In the genomic region with DNA sequence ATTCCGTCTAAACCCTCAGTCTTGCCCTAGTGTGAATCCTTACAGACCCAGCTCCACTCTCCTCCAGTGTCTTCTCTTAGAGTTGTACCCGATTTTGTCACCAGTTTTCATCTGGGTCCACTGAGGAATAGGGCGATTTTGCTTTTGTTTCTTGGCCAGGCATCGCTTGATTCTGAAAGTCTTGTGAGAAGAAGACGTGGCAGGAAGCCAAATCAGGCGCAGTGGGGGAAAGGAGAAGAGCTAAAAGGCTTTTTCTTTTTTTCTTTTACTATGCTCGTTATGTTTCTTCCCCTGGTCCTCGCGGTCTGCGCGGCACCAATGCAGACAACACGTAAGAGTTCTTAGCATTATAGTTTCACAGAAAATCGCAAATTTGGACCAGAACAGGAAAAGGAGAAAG, we compare ENCODE assay signal across 13 mouse cellular contexts. TPM values are rescaled to one million over a fixed set of nuclear protein-coding genes. Genes with fewer than 3 reads are reported as not detected.
DNase-seq lines count a peak whose midpoint lies in the region; ATAC-seq and TF ChIP-seq lines count a peak whose summit lies in the region.
"Had no signal": no experiment of that assay in that cellular context is flagged by ENCODE, and none has a peak within 500 bp of the region (broad histone marks: within the 10 kb centered on the region; RNA-seq: fewer than 3 reads in every experiment).

No protein-coding gene starts in this region.

- WGBS in forebrain, postnatal 0 days = 23% methylated on average over 13 of the region's 13 CpGs
- WGBS in forebrain, embryonic 12.5 days = 66% methylated on average over 13 of the region's 13 CpGs
- WGBS in hindbrain, postnatal 0 days = 36% methylated on average over 13 of the region's 13 CpGs
- 73% methylated on average over 13 of the region's 13 CpGs for WGBS in hindbrain, embryonic 13.5 days
- WGBS in lung, postnatal 0 days = 46% methylated on average over 13 of the region's 13 CpGs
- 48% methylated on average over 13 of the region's 13 CpGs for WGBS in lung, adult 2 months

- TF ChIP-seq EP300 in lung, postnatal 0 days (IDR thresholded peaks at IDR 0.05) = no peak

- no peaks in the 10 kb centered on the region for H3K4me1 ChIP-seq in forebrain, postnatal 0 days (ENCODE audit: insufficient read depth)
- H3K4me1 ChIP-seq in forebrain, embryonic 12.5 days = no peaks in the 10 kb centered on the region
- H3K4me1 ChIP-seq in hindbrain, postnatal 0 days (ENCODE audit: insufficient read depth, low read length) = no peaks in the 10 kb centered on the region
- H3K4me1 ChIP-seq in hindbrain, embryonic 13.5 days (replicated peaks) = no peaks in the 10 kb centered on the region
- no peaks in the 10 kb centered on the region for H3K4me1 ChIP-seq in lung, postnatal 0 days (ENCODE audit: insufficient read depth, low read depth, low read length)
- no peaks in the 10 kb centered on the region for H3K4me1 ChIP-seq in lung, adult 2 months (ENCODE audit: control insufficient read depth, insufficient read depth, low read length)
- H3K4me1 ChIP-seq: megakaryocyte, embryonic 14.5 days had no signal

- no peak overlapping the region for H3K27ac ChIP-seq in forebrain, postnatal 0 days (ENCODE audit: low read depth, low read length)
- no peak overlapping the region for H3K27ac ChIP-seq in forebrain, embryonic 12.5 days
- H3K27ac ChIP-seq in hindbrain, postnatal 0 days = 0 out of 2 replicates have a peak overlapping the region, but pooled peaks have one; percentile 20
- H3K27ac ChIP-seq in hindbrain, embryonic 13.5 days = no peak overlapping the region
- H3K27ac ChIP-seq in lung, postnatal 0 days (ENCODE audit: low read length) = no peak overlapping the region
- H3K27ac ChIP-seq: heart, embryonic 10.5 days had no signal

- no peak for TF ChIP-seq POLR2A in lung, adult 2 months (IDR thresholded peaks at IDR 0.05; ENCODE audit: borderline replicate concordance, extremely low read depth, low read depth, low read length)
- TF ChIP-seq POLR2A in brain, embryonic 14.5 days (IDR thresholded peaks at IDR 0.05; ENCODE audit: borderline replicate concordance, extremely low read depth, insufficient read depth, insufficient read length, poor library complexity, severe bottlenecking) = no peak

- H3K9ac ChIP-seq in forebrain, postnatal 0 days = no peak overlapping the region
- H3K9ac ChIP-seq in forebrain, embryonic 12.5 days = no peak overlapping the region
- no peak overlapping the region for H3K9ac ChIP-seq in hindbrain, postnatal 0 days (replicated peaks; ENCODE audit: low read length)
- no peak overlapping the region for H3K9ac ChIP-seq in hindbrain, embryonic 13.5 days
- no peak overlapping the region for H3K9ac ChIP-seq in lung, postnatal 0 days (replicated peaks; ENCODE audit: low read depth)

- H3K9me3 ChIP-seq in forebrain, postnatal 0 days (ENCODE audit: low read length) = no peaks in the 10 kb centered on the region
- no peaks in the 10 kb centered on the region for H3K9me3 ChIP-seq in forebrain, embryonic 12.5 days
- H3K9me3 ChIP-seq in hindbrain, postnatal 0 days (ENCODE audit: low read length) = no peaks in the 10 kb centered on the region
- no peaks in the 10 kb centered on the region for H3K9me3 ChIP-seq in hindbrain, embryonic 13.5 days
- no peaks in the 10 kb centered on the region for H3K9me3 ChIP-seq in lung, postnatal 0 days (ENCODE audit: low read length)

- no peaks in the 10 kb centered on the region for H3K36me3 ChIP-seq in forebrain, postnatal 0 days (ENCODE audit: insufficient read depth)
- no peaks in the 10 kb centered on the region for H3K36me3 ChIP-seq in forebrain, embryonic 12.5 days (replicated peaks)
- no peaks in the 10 kb centered on the region for H3K36me3 ChIP-seq in hindbrain, postnatal 0 days (ENCODE audit: insufficient read depth, low read length)
- H3K36me3 ChIP-seq in hindbrain, embryonic 13.5 days = no peaks in the 10 kb centered on the region
- H3K36me3 ChIP-seq in lung, postnatal 0 days (ENCODE audit: insufficient read depth, low read length) = no peaks in the 10 kb centered on the region
- H3K36me3 ChIP-seq: heart, embryonic 10.5 days had no signal

- H3K27me3 ChIP-seq in forebrain, postnatal 0 days (ENCODE audit: insufficient read depth, low read length) = no peaks in the 10 kb centered on the region
- peaks cover 3% of the 10 kb centered on the region for H3K27me3 ChIP-seq in forebrain, embryonic 12.5 days
- H3K27me3 ChIP-seq in hindbrain, postnatal 0 days (ENCODE audit: insufficient read depth, low read length) = no peaks in the 10 kb centered on the region
- peaks cover 8% of the 10 kb centered on the region for H3K27me3 ChIP-seq in hindbrain, embryonic 13.5 days
- H3K27me3 ChIP-seq in lung, postnatal 0 days (replicated peaks; ENCODE audit: insufficient read depth, low read length) = no peaks in the 10 kb centered on the region

- peak; percentile 59 for DNase-seq in forebrain, postnatal 0 days
- peak; percentile 65 for DNase-seq in hindbrain, postnatal 0 days (ENCODE audit: low spot score)
- DNase-seq in lung, postnatal 0 days (ENCODE audit: low spot score) = peak; percentile 50
- DNase-seq in lung, adult 2 months = no peak
- DNase-seq in brain, embryonic 14.5 days (ENCODE audit: low read depth) = peak; percentile 74
- DNase-seq in B cell, adult 2 months = no peak
- DNase-seq: cerebellum, adult 9-10 months had no signal

- TF ChIP-seq CTCF in forebrain, postnatal 0 days (IDR thresholded peaks at IDR 0.05; ENCODE audit: low read depth) = no peak
- TF ChIP-seq CTCF in hindbrain, postnatal 0 days (IDR thresholded peaks at IDR 0.05; ENCODE audit: low read depth) = no peak
- no peak for TF ChIP-seq CTCF in lung, postnatal 0 days (IDR thresholded peaks at IDR 0.05)
- TF ChIP-seq CTCF in lung, adult 2 months (IDR thresholded peaks at IDR 0.05; ENCODE audit: insufficient read depth, low read length) = no peak
- no peak for TF ChIP-seq CTCF in brain, embryonic 14.5 days (IDR thresholded peaks at IDR 0.05; ENCODE audit: borderline replicate concordance, extremely low read depth, insufficient read depth, insufficient read length)

- no peak for ATAC-seq in forebrain, postnatal 0 days
- ATAC-seq in forebrain, embryonic 12.5 days (ENCODE audit: low FRiP score) = no peak
- no peak for ATAC-seq in hindbrain, postnatal 0 days
- no peak for ATAC-seq in hindbrain, embryonic 13.5 days (ENCODE audit: low FRiP score)
- ATAC-seq in lung, postnatal 0 days = no peak
- ATAC-seq: inflammation-experienced regulatory T-cells, adult 6 months had no signal

- H3K4me2 ChIP-seq in forebrain, postnatal 0 days (ENCODE audit: low read depth) = peak overlapping the region; percentile 30; the same call in 1 of the 2 replicates
- no peak overlapping the region for H3K4me2 ChIP-seq in forebrain, embryonic 12.5 days
- peak overlapping the region; percentile 27; the same call in 1 of the 2 replicates for H3K4me2 ChIP-seq in hindbrain, postnatal 0 days (ENCODE audit: low read depth, low read length)
- no peak overlapping the region for H3K4me2 ChIP-seq in hindbrain, embryonic 13.5 days
- 0 out of 2 replicates have a peak overlapping the region, but pooled peaks have one; percentile 14 for H3K4me2 ChIP-seq in lung, postnatal 0 days (replicated peaks; ENCODE audit: low read depth, low read length)

- H3K4me3 ChIP-seq in forebrain, postnatal 0 days (ENCODE audit: low read depth, low read length) = no peak overlapping the region
- H3K4me3 ChIP-seq in forebrain, embryonic 12.5 days (replicated peaks) = no peak overlapping the region
- no peak overlapping the region for H3K4me3 ChIP-seq in hindbrain, postnatal 0 days (ENCODE audit: low read length)
- H3K4me3 ChIP-seq in hindbrain, embryonic 13.5 days = no peak overlapping the region
- H3K4me3 ChIP-seq in lung, postnatal 0 days (ENCODE audit: low read depth, low read length) = no peak overlapping the region
- no peak overlapping the region for H3K4me3 ChIP-seq in lung, adult 2 months (replicated peaks; ENCODE audit: extremely low read depth, low read depth, low read length)
- H3K4me3 ChIP-seq: heart, embryonic 10.5 days; megakaryocyte, embryonic 14.5 days; myocyte had no signal

RNA-seq across cellular contexts. Expression of gene A4galt, which starts 6.3 kb away (rescaled TPM):
- total RNA-seq in forebrain, postnatal 0 days (2014; rRNA removed) = 3.3 and 11.6 TPM in 2 replicates
- polyA plus RNA-seq in forebrain, postnatal 0 days (2015; fragmentation: Nextera tagmentation; extraction: Ambion mirVana) = 3.7 and 4.9 TPM in 2 replicates
- 1.3 and 1.4 TPM in 2 replicates for polyA plus RNA-seq in forebrain, embryonic 12.5 days (2016; fragmentation: Nextera tagmentation; extraction: Ambion mirVana)
- total RNA-seq in hindbrain, postnatal 0 days (2014; rRNA removed) = 7.1 and 14.8 TPM in 2 replicates
- polyA plus RNA-seq in hindbrain, postnatal 0 days (2015; fragmentation: Nextera tagmentation; extraction: Ambion mirVana) = 6.7 and 7.1 TPM in 2 replicates
- polyA plus RNA-seq in hindbrain, embryonic 13.5 days (2015; fragmentation: Nextera tagmentation; extraction: Ambion mirVana) = 3.0 and 4.4 TPM in 2 replicates
- polyA plus RNA-seq in lung, postnatal 0 days (2015; fragmentation: Nextera tagmentation; extraction: Ambion mirVana) = 15.2 and 16.0 TPM in 2 replicates
- 42.6 and 74.6 TPM in 2 replicates for polyA plus RNA-seq in lung, adult 2 months (2012; rRNA removed)
- polyA plus RNA-seq in brain, embryonic 14.5 days (2012; rRNA removed) = 1.8 and 4.2 TPM in 2 replicates
- polyA plus RNA-seq: heart, embryonic 10.5 days; inflammation-experienced regulatory T-cells, adult 6 months had no signal

Comparison
In these comparisons a context has a peak if more than half of its experiments do, and no peak if none do; other contexts are left out.
1. DNase-seq: peak in forebrain, postnatal 0 days (single experiment), hindbrain, postnatal 0 days (single experiment), lung, postnatal 0 days (single experiment) and brain, embryonic 14.5 days (single experiment); none in lung, adult 2 months (single experiment) and B cell, adult 2 months (0 of 2).
2. H3K4me2 ChIP-seq: peak in forebrain, postnatal 0 days (single experiment), hindbrain, postnatal 0 days (single experiment) and lung, postnatal 0 days (single experiment); none in forebrain, embryonic 12.5 days (single experiment) and hindbrain, embryonic 13.5 days (single experiment).